Mouse (Mus musculus) megakaryocyte, embryonic 14.5 days (primary cell): ENCODE results near the gene Ghrl. TPM values are rescaled to one million over a fixed set of nuclear protein-coding genes. Genes with fewer than 3 reads are reported as not detected.

ENCODE experiments used
- H3K27me3 ChIP-seq: replicated peaks from 2 replicates; pipeline ENCODE3; 2012; ENCODE audit warnings: inconsistent platforms
- H3K36me3 ChIP-seq: replicated peaks from 2 replicates; pipeline ENCODE3; 2012; ENCODE audit warnings: low read length, inconsistent platforms, mixed read lengths
- H3K4me1 ChIP-seq: 2 replicates; pipeline ENCODE4 v1.6.1; 2012; ENCODE audit warnings: inconsistent platforms
- H3K4me3 ChIP-seq: replicated peaks from 2 replicates; pipeline ENCODE3; 2012; ENCODE audit warnings: moderate library complexity, mild to moderate bottlenecking, inconsistent platforms
- H3K9me3 ChIP-seq: 2 replicates; pipeline ENCODE4 v1.6.1; 2012; ENCODE audit warnings: inconsistent platforms
- FLI1 ChIP-seq: IDR thresholded peaks from 2 replicates; pipeline ENCODE4 v1.6.1; 2012; ENCODE audit warnings: low read length, inconsistent platforms, mixed read lengths
- GATA1 ChIP-seq: IDR thresholded peaks from 3 replicates; pipeline ENCODE4 v1.6.1; 2012; ENCODE audit warnings: mixed read lengths, low read length, inconsistent platforms, borderline replicate concordance
- polyA plus RNA-seq: library from polyadenylated mRNA; stranded (reverse); fragments of >175 nt; gene quantifications from 2 replicates; pipeline ENCODE4 v1.2.3, GENCODE M21; 2012; ENCODE audit warnings: low replicate concordance; ENCODE audit not compliant: insufficient read depth

The Ghrl gene
- 2.5 TPM in 1 of 2 replicates, not detected in the other for polyA plus RNA-seq

DNA sequence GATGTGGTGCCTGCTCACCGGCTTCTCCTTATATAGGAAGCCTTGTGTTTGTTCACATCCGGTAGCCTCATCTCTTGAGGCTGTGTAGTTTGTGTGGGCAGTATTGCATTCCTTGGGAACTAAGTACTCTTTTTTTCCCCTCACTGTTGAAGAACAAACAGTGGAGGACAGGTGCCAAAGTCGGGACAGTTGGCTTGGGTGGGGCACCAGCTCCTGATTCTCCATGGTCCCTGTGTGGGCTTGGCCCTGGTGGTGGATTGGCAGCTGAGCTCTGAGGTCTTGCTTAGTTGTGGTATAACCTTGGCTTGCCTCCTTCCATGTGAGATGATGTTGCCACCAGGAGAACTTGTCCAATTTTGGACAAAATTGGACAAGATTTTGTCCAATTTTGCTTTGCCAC lies at the start of gene Ghrl:
Gene Ghrl (minus strand): TSS at position 3 of the 400 bp plus-strand sequence.
- no peaks in the 10 kb centered on the region for H3K9me3 ChIP-seq
- no peaks in the 10 kb centered on the region for H3K27me3 ChIP-seq
- H3K4me1 ChIP-seq, result peaks cover 45% of the 10 kb centered on the region
- TF ChIP-seq FLI1 (no peak), GATA1 (no peak)
- peaks cover 98% of the 10 kb centered on the region for H3K36me3 ChIP-seq
- H3K4me3 ChIP-seq, result no peak within 1 kb of the TSS

DNA sequence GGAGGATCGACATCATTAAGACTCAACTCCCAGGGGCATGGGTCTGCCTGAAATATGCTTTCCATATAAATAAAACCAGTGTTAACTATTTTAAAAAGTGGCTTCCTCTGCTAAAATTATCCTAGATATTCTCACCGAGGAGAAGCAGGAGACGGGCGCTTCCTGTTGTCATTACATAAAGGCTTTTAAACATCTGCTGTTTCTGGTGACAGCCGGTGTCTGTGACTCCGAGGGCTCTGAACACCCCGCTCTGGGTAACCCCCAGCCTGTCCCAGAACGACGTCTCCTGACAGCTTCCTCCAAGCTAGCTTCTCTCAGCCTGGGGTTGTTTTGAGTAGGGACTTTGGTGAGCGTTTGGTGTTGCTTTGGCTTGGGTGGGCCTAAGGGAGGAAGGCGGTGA lies 49.1 kb upstream of the Ghrl start:
- Histone ChIP-seq H3K36me3 (no peaks in the 10 kb centered on the region), H3K4me3 (no peak overlapping the region), H3K4me1 (peaks cover 9% of the 10 kb centered on the region), H3K27me3 (peaks cover 65% of the 10 kb centered on the region), H3K9me3 (no peaks in the 10 kb centered on the region)
- TF ChIP-seq FLI1 (no peak), GATA1 (no peak)

- no peaks in the 10 kb centered on the region for H3K9me3 ChIP-seq
- peak overlapping the region; percentile 47 for H3K4me3 ChIP-seq
- peaks cover 3% of the 10 kb centered on the region; the same call in 1 of the 2 replicates for H3K4me1 ChIP-seq
- peaks cover 73% of the 10 kb centered on the region for H3K27me3 ChIP-seq
- TF ChIP-seq GATA1 (no peak), FLI1 (no peak)
- H3K36me3 ChIP-seq, result no peaks in the 10 kb centered on the region
These were observed 42.0 kb upstream of the Ghrl start for GRCm38 (mm10) chr6:113761644-113762043.

DNA sequence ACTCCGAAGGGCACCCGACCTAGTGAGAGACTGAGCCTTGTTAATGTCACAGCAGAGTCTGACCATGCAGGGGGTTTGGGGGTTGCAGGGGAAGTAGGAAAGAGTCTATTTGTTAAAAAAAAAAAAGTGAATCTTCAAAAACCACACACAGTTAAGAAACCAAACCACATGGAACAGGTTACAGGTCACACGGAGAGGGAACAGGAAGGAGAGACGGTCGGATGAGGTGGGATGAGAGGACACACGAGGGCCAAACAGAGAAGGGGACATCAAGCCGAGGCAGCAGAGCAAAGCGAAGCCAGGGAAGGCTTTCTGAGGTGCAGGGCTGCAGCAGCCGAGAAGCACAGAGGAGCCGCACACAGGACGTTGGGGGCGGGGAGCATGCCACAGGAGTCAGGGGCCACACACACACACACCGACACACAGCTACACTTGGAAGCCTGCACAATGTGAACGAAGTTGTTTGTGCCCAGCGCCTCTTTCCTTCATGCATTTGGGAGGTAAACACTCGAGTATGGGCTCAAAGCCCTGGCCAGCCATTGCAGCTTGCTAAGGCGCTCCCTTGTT lies 29.5 kb upstream of the Ghrl start:
- H3K4me1 ChIP-seq, result peaks cover 31% of the 10 kb centered on the region
- H3K27me3 ChIP-seq, result peaks cover 81% of the 10 kb centered on the region
- TF ChIP-seq FLI1 (no peak), GATA1 (no peak)
- peak overlapping the region; percentile 33 for H3K4me3 ChIP-seq
- H3K36me3 ChIP-seq, result no peaks in the 10 kb centered on the region
- H3K9me3 ChIP-seq, result no peaks in the 10 kb centered on the region

GRCm38 (mm10) chr6:113748351-113748750 lies 28.7 kb upstream of the Ghrl start:
- H3K4me3 ChIP-seq, result no peak overlapping the region
- no peak for TF ChIP-seq FLI1
- no peak for TF ChIP-seq GATA1
- H3K27me3 ChIP-seq, result peaks cover 76% of the 10 kb centered on the region
- peaks cover 31% of the 10 kb centered on the region for H3K4me1 ChIP-seq
- H3K9me3 ChIP-seq, result no peaks in the 10 kb centered on the region
- no peaks in the 10 kb centered on the region for H3K36me3 ChIP-seq

DNA sequence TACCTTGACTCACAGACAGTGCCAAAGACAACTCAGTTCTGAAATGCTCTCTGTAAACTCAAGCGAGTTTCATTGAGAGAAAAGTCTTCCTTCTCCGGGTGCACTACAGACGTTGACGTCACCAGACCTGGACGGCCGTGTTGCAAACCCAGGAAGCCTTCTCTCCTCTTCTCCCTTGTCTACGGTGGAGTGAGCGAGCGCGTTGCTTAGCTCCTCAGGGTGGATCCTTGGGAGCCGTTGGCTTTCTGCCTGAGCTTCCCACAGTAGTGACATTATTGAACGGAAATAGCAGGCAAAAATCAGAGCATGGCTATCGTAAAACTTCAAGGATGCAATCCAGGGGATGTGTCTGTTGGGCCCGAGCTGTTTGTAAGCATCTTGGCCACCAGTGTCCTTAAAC lies 27.6 kb upstream of the Ghrl start:
- H3K4me3 ChIP-seq, result no peak overlapping the region
- peaks cover 66% of the 10 kb centered on the region for H3K27me3 ChIP-seq
- H3K36me3 ChIP-seq, result no peaks in the 10 kb centered on the region
- H3K4me1 ChIP-seq, result peaks cover 29% of the 10 kb centered on the region
- no peaks in the 10 kb centered on the region for H3K9me3 ChIP-seq
- no peak for TF ChIP-seq FLI1
- TF ChIP-seq GATA1, result no peak

DNA sequence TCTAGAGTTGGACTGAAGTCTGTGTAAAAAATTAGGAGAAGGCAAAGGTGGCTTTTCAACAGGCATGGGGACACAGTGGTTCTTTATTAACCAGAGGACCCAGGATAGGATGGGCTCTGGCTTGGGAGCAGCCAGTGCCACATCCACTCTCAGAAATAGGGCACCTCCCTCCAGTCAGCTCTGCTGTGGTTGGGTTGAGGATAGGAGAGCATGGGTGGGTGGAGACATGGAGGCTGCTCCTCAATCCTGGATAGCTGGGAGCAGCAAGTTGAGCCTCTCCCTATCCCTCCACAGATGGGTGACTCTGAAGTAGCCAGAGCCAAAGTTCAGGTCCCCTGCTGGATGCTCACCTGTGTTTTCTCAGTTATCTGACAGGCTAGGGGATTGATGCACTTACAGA lies 25.4 kb upstream of the Ghrl start:
- no peak overlapping the region for H3K4me3 ChIP-seq
- H3K27me3 ChIP-seq, result peaks cover 50% of the 10 kb centered on the region
- no peaks in the 10 kb centered on the region for H3K9me3 ChIP-seq
- H3K36me3 ChIP-seq, result no peaks in the 10 kb centered on the region
- TF ChIP-seq GATA1, result no peak
- no peak for TF ChIP-seq FLI1
- peaks cover 25% of the 10 kb centered on the region for H3K4me1 ChIP-seq

DNA sequence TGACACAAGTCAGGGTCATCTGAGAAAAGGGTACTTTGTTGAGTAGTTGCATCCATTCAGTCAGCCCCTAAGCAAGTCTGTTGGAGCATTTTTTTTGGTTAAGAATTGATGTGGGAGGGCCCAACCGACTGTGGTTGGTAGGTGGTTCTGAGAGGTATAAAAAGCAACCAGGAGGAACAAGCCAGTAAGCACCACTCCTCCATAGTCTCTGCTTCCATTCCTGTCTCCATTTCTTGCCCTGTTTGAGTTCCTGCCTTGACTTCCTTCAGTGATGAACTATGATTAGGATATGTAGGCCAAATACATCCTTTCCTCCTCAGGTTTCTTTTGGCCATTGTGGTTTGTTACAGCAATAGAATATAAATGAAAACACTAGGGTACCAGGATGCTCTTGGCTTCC lies 23.4 kb upstream of the Ghrl start:
- Histone ChIP-seq H3K27me3 (peaks cover 30% of the 10 kb centered on the region), H3K4me1 (peaks cover 28% of the 10 kb centered on the region), H3K9me3 (no peaks in the 10 kb centered on the region), H3K4me3 (no peak overlapping the region), H3K36me3 (peaks cover 10% of the 10 kb centered on the region)
- no peak for TF ChIP-seq GATA1
- TF ChIP-seq FLI1, result no peak

DNA sequence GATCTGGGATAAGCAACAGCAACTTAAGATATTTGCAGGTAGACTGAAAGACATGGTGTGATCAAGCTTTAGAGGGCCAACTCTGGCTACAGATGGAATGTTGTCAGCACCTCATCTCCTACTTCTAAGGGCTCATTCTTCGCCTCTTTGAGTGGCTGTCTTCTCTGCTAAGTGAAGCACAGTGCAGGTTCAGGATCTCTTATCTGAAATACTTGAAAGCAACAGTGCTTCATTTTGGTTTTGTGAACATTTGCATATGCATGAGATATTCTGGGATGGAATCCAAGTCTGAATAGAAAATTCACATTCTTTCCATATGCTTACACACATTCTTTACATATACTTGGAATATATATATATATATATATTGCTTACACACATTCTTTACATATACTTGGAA lies 22.6 kb upstream of the Ghrl start:
- no peak overlapping the region for H3K4me3 ChIP-seq
- TF ChIP-seq GATA1, result no peak
- TF ChIP-seq FLI1, result no peak
- peaks cover 26% of the 10 kb centered on the region for H3K27me3 ChIP-seq
- H3K9me3 ChIP-seq, result no peaks in the 10 kb centered on the region
- H3K36me3 ChIP-seq, result peaks cover 18% of the 10 kb centered on the region
- peaks cover 36% of the 10 kb centered on the region for H3K4me1 ChIP-seq

GRCm38 (mm10) chr6:113741425-113741824 lies 21.7 kb upstream of the Ghrl start:
- TF ChIP-seq GATA1, result no peak
- no peak for TF ChIP-seq FLI1
- peaks cover 26% of the 10 kb centered on the region for H3K36me3 ChIP-seq
- peaks cover 21% of the 10 kb centered on the region for H3K27me3 ChIP-seq
- no peak overlapping the region for H3K4me3 ChIP-seq
- H3K4me1 ChIP-seq, result peaks cover 43% of the 10 kb centered on the region
- H3K9me3 ChIP-seq, result no peaks in the 10 kb centered on the region
